Mouse (Mus musculus) ES-CJ7 (cell line): ENCODE results near the gene Sccpdh.
"Not testable (repeated sequence)": the region's sequence is repeated elsewhere in the genome, so short reads cannot be mapped to it uniquely, and the experiment has no call there.

Experiments
- DNase-seq: peaks from one replicate; pipeline ENCODE4 v3.0.0; 2011; ENCODE audit warnings: low read depth, low spot score

The Sccpdh gene

DNA sequence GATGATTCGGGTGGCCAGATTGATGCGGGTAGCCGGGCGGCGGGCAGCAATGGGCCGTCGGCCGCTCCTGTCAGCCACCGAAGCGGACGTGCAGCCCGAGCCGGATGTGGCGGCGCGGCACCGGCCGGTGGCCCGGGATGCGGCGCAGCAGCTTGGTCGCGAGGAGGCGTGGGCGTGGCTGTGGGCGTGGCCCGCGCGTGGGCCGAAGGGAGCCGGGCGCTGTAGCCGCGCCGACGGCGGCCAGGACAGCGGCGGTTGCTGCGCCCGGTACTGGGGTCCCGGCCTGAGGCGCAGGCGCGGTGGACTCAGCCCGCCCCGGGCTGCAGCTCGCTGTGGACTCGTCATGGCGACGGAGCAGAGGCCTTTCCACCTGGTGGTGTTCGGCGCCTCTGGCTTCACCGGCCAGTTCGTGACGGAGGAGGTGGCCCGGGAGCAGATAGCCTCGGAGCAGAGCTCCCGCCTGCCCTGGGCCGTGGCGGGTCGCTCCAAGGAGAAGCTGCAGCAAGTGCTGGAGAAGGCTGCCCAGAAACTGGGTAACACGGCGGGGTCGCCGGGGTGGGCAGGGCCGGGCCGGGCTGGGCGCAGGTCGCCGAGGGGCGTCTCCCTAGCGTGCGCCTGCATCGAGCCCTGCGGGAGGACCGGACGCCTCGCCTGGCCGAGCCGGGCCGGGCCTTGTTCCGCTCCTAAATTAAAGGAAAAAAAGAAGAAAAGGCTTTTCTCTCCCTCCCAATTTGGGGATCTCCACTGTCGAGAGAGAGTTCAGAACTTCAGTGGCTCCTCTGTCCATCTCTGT lies at the start of gene Sccpdh:
TSS of gene Sccpdh (plus strand) at position 198 of the 793 bp plus-strand sequence.
- DNase-seq: peak; percentile 67

DNA sequence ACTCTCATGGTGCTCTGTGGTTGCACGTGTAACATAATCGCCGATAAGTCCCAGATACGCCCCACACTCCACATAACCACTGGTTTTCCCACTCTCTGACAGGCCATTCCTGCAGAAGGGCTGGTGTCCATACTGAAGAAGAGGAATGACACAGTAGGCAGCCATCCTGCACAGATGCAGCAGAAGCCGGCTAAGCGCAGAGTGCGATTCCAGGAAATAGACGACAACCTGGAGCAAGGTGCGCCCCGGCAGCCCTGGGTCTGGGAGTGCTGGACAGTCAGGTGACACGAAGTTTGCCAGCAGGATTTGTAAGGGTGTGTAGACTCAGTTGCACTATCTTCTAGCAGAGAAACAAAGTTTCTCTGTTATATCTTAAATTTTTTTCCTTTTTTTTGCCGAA lies 45.3 kb upstream of the Sccpdh start:
- DNase-seq: no peak

DNA sequence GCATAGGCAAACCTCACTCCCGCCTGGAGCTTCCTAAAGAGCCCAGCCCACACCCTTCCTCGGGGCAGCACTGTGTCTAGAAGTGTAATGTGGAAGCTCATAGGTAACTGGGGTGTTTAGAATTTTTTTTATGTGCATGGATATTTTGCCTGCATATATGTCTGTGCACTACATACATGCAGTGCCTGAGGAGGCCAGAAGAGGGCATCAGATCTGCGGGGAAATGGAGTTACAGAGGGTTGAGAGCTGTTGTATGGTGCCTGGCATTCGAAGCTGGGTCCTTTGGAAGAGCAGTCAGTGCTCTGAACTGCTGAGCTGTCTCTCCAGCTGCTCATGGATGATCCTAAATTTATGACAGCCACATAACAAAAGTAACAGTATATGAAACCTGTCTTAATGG lies 44.4 kb upstream of the Sccpdh start:
- DNase-seq: peak; percentile 61

DNA sequence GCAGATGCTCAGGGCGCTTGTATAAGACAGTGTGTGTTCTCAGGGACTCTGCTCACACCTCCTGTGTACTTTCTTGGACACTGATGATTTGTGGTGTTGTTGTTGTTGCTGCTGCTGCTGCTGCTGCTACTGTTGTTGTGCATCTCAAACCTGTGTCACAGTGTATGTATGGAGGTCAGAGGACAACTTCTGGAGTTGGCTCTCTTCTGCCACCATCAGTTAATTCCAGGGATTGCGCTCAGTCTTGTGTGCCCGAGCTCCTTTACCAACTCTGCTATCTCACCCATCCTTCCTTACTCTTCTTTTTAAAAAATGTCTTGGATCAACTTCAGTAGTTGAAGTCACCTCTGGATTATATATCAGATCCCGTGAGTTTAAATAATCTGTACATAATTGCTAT lies 43.7 kb upstream of the Sccpdh start:
- DNase-seq: peak; percentile 67

DNA sequence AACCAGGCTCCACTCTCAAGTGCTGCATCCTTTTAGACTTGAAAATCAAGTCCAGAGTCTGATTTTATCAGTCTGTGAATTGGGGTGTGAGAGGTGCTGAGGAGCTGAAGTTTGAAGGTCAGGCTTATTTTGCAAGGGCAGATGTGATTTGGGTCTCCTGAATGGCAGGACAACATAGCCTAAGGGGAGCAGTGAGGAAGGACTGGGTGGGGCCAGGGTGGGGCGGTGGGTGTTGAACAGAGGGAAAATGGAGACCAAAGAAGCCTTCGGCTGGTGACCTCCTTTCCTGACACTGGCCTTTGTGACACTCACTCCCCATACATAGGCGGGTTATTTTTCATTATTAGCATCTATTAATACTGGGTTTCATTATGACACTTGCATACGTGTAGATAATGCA lies 40.2 kb upstream of the Sccpdh start:
- peak; percentile 46 for DNase-seq

DNA sequence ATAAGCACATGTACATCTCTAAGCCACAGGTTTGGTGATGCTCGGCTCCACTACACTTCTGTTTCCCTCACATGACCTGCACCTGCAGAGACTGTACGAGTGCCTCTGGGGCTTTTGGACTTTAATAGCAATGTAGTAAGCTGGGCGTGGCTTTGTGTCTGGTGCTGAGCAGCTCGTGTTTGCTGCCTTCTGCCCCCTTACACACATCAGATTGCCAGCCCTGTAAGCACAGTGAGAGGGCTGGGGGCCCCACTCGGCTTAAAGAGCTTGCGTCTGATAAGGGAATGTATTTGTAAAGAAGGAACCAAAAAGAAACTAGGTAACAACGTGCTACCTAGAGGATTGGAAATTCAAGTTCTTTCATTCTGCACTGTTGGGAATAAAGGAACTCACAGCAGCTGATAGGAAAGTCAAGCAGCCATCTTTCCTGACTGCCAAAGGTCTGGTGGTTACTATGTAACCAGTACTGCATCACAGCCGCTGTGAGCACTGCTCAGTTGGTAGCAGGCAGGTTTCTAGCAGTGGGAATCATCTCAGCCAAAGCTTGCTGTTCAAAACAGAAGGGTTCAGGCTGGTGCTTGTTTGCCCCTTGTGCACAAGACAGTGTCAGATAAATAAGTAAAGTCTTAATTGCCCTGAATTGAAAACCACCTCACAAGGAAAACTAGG lies 39.4 kb upstream of the Sccpdh start:
- DNase-seq: no peak

DNA sequence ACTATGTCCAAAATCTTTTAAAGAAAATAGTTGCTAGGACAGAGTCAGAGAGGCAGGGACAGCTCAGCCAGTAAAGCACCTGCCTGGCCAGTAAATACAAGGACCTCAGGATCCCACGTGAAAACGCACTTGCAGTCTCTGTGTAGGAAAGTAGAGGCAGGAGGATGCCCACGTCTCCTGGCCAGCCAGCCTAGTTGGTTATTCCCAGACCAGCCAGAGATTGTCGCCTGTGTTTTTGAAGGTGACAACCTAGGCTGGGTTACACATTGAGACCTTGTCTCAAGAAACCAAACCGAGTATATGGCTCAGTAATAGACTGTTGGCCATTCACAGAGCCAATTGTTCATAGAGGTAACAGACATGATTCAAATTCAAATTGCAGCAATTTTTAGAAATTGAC lies 38.7 kb upstream of the Sccpdh start:
- no peak for DNase-seq

DNA sequence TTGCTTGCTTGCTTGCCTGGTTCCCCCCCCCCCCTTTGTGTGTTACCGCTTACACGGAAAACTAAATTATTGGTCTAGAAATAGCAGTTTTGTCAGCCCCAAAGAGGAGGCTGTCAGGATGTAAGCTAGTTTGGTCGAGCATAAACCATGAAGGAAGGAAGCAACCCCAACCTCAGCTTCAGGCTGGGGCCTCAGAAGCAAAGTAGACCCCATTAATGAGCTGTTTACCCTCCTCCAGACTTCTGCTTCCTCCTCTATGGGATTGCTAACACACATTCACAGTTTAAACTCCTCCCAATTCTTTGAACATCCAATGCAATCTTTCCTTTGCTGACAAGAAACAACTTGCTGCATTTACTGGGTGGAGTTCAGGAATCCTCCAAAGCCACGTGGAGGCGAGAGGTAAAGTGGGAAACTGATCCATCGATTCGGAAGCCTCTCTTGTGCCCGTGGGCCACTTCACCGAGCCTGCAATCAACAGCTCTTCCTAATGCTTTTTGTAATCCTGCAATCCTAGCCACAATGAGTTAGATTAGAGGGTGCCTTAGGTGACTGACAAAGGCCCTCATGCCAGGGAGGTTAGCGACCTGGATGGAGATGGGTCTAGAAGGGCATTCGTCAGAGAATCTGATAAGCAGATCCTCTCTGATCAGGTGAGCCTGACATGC lies 35.1 kb upstream of the Sccpdh start:
- no peak for DNase-seq

DNA sequence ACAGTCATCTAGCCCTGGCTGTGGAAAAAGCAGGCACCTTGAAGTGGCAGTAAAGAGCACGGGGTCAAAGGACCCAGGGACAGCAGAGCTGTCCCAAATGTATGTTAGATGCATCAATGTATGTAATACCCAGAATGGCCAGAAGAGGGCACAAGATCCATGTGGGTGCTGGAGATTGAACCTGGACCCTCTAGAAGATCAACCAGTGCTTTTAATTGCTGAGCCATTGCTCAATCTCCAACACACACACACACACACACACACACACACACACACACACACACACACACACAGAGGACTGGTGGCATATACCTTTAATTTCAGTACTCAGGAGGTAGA lies 34.6 kb upstream of the Sccpdh start:
- DNase-seq: peak; percentile 50

DNA sequence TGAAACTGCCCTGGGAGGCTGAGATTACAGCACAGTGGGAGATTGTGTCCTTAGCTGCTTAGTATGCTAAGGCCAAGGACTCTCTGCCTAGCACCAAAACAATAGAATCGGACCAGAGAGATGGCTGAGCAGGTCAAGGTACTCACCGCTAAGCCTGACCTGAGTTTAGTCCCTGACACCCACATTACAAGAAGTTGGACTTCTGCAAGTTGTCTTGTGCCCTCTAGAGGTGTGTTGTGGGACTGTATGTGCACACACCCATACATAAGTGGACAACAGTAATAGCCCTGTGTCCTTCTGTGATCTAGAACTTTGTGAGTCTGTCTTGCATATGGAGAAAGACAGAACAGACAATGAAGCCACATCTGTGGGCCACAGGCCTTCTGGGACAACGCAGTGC lies 33.9 kb upstream of the Sccpdh start:
- no peak for DNase-seq

DNA sequence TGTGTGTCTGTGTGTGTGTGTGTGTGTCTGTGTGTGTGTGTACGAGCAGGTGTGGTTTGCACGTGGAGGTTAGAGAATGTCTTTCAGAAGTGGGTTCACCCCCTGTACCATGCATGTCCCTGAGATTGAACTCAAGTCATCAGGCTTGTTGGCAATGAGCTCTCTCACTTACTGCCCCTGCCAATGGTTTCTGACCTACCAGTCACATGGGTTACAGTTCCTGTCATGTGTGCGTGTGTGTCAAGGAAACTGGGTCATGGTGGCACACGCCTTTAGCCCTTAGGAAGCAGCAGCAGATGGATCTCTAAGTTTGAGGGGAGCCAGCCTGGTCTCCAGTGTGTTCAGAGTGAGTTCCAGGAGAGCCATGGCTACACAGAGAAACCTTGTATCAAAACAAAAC lies 25.3 kb upstream of the Sccpdh start:
- DNase-seq: no peak

DNA sequence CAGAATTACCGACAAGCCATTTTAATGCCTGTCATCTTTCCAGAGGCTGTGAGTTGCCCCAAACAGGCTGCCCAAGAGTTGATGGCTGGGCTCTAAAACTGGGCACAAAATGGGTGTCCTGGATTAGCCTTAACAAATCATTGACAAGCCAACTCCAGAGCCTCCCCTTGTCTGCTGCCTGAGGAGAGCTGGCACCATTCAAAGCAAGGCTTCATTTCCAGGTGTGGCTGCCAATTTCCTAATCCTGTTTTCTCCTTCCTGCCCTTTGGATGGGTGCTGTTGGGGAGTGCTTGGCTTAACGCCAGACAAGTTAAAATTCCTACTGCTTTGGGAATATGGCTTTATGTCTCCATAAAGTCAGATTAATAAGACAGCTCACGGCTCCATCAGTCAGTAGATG lies 23.9 kb upstream of the Sccpdh start:
- DNase-seq: no peak

DNA sequence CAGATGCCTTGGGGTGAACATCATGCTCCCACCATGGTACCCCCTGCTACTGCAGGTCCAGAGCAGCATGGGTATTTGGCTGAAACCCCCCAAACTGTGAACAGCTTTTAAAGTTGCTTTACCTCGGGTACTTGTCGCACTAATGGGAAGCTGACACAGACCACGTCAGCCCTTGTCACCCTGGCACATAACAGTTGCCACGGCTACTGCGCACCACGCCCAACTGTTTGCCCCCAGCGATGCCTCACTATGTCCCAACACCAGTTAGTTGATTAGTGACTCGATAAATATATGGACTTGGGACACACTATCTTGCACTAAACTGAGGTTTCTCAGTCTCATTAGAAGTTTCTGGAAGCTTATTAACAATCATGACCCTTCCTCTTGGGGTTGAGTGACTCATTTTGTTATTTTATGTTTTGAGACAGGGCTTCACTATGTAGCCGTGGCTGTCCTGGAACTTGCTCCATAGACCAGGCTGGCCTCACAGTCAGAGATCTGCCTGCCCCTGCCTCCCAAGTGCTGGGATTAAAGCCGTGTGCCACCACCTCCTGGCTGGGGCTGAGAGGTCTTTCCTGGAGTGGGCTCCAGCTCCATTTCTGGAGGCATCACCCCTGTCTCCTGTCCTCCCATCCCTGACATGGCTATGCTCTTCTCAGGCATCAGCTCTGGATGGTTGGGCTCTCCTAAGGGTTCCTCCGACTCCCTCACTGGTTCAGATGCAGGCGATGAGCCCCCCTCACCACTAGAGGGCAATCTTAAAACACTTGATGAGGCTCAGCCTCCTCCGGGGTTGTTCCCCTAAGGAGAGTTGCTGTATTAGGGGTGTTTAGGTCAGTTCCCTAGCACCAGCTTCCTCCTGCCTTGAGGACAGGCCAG lies 22.7 kb upstream of the Sccpdh start:
- peak; percentile 92 for DNase-seq

DNA sequence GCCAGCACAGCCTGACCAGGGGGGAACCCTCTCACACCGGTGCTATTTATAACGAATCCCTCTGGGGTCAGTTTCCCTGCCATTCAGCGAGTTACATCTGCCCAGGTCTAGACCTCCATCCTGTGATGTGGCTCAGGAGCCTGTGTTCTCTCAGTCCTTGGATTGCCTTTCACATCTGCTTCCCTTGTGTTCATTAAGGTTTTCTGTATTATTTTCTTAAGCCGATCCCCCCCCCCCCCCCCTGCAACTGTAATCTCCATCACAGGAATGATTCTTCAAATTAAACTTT lies 22.1 kb upstream of the Sccpdh start:
- DNase-seq: no peak

DNA sequence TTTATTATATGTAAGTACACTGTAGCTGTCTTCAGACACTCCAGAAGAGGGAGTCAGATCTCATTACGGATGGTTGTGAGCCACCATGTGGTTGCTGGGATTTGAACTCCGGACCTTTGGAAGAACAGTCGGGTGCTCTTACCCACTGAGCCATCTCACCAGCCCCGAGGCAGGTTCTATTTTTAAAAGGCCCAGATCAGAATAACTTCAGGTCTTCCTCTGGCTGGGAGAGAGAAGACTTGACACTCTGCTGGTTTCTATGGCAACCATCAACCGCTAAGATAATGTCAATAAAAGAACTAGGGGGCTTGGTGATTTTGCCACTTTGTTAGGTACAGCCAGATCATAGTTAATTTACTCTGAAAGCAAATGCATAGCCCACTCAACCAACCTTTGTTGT lies 19.3 kb upstream of the Sccpdh start:
- not testable (repeated sequence) for DNase-seq

DNA sequence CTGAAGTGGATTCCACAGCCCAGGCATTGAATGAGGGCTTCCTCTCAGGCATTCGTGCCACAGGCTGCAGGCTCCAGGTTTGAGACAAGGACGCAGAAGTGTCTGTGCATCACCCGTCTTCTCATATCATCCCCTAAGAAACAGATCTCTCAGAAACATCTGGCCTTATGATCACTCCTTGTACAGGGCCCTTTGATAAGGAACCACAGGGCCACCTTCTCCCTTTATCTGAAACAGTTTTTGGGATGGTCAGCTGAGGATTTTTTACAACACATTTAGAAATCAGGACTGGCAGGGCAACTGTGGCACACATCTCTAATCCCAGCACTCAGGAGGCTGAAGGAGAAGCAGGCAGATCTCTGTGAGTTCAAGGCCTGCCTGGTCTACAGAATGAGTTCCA lies 18.7 kb upstream of the Sccpdh start:
- no peak for DNase-seq

DNA sequence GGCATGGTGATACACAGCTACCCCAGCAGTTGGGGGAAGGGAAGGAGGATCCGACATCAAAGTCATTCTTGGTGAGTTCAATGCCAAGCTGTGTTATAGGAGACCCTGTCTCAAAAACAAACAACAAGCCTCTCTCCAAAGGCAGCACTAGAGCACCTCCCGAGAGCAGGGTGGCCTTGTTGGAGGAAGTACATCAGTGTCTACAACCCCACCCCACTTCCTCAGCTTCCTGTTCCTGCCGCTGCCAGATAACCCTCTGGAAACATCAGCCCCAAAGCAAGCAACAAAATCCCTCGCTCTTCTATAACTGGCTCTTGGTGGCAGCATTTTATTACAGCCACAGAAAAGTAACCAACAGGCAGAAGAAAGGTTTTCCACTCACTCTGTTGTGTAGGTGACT lies 17.7 kb upstream of the Sccpdh start:
- peak; percentile 64 for DNase-seq

DNA sequence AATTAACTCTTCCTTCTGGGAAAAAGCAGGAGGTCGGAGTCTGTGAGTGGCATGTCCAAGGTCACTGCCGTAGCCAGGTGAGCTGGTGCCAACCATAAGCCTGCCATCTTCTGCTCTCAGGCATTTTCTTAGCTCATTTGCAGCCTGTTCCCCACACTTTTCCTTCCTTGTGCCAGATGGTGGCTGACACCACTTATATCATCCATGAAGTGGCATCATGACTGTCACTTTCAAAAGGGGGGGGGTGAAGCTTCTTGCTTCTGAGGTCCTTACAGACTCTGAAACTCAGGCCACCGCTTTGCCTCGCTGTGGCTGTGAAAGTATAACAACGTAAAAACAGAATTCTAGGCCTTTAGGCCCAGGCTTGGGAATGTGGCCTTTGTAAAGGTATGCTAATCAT lies 16.8 kb upstream of the Sccpdh start:
- DNase-seq: peak; percentile 59

DNA sequence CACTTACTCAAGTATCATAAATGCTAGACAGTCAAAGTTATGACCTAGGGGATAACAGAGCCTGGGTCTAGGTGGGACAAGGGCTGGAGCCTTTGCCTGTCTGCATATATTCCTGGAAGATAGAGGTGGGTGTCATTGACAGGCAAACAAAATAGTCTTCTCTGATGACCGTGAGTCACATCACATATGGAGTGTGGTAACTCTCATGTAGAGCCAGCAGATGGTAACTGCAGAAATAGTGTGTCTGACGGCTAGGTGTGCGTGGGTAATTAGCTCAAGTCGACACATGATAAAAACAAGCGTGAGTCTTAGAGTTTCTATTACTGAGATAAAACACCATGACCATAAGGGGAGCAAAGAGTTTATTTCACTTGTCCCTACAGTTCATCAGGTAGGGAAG lies 4.9 kb upstream of the Sccpdh start:
- no peak for DNase-seq

DNA sequence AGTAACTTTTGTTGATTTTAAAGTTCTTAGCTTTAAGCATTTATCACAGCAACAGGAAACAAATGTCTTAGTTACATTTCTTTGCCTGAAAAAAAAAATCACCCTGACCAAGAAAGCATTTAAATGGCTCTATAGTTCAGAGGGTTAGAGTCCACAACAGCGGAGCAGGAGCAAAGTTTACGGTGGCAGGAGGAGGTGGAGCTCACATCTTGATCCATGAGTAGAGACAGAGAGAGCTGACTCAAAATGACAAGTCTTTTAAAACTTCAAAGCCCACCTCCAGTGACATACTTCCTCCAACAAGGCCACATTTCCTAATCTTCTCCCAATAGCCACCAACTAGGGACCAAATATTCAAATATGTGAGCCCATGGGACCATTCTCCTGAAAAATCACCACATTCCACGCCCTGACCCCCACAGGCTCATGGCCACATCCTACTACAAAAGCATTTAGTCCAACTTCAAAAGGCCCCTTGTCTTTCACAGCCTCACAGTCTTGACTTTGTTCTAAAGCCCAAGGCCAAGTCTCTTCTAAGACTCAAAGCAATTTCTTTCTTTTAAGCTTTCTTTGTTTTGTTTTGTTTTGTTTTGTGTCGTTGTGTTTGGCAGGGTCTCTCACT lies 3.6 kb upstream of the Sccpdh start:
- peak; percentile 37 for DNase-seq

DNA sequence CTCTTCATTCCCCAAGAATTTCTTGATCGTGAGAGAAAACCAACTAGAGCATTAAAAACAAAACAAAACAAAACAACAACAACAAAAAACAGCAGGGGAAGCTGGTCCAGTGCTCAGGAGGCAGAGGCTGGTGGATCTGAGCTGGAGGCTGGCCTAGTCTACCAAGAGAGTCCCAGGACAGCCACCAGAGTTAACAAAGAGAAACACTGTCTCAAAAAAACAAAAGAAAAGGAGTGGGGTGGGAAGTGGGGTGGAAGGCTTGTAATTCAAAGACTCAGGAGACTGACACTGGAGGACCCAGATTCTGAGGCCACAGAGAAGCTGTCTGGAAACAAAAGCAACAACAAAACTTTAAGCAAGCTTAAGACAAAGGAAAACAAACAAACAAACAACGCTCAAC lies 1.0 kb upstream of the Sccpdh start:
- no peak for DNase-seq

DNA sequence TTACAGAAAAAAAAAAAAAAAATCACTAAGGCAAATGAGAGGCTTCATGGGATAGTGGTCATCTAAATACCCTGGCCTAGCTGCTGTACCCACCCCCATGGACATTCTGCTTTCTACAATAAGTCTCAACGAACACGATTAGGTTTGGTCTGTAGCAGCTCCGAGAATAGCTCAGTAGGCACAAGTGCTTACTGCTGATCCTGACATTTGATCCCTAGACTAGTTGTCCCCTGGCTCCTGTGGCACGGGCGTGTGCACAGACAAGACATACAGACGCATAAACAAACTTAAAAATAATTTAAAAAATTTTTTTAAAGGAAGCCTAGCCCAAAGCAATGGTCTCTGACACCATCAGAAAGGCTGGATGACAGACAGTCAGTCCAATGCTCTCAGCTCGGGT lies 560 bp upstream of the Sccpdh start:
- DNase-seq: no peak
